Mouse (Mus musculus) small intestine, adult 2 months (tissue): ENCODE results near the gene Gpc3. TPM values are rescaled to one million over a fixed set of nuclear protein-coding genes. Genes with fewer than 3 reads are reported as not detected.
"Not testable (repeated sequence)": the region's sequence is repeated elsewhere in the genome, so short reads cannot be mapped to it uniquely, and the experiment has no call there.

Experiments
- H3K27ac ChIP-seq: fragments of 200-500 bp; 2 replicates; pipeline ENCODE4 v1.5.1; 2012; ENCODE audit warnings: low read depth, low read length, control low read depth, inconsistent platforms; ENCODE audit not compliant: insufficient read depth
- H3K27me3 ChIP-seq: fragments of 200-500 bp; 2 replicates; pipeline ENCODE4 v1.6.1; 2012; ENCODE audit warnings: mild to moderate bottlenecking, moderate library complexity, low read length, inconsistent platforms; ENCODE audit not compliant: control insufficient read depth, insufficient read depth
- H3K36me3 ChIP-seq: fragments of 200-500 bp; 2 replicates; pipeline ENCODE4 v1.6.1; 2012; ENCODE audit warnings: mild to moderate bottlenecking, low read length, control low read depth, inconsistent platforms; ENCODE audit not compliant: control insufficient read depth, insufficient read depth
- H3K4me1 ChIP-seq: fragments of 200-500 bp; 2 replicates; pipeline ENCODE4 v1.6.1; 2012; ENCODE audit warnings: low read length, inconsistent platforms, mixed read lengths; ENCODE audit not compliant: control insufficient read depth, insufficient read depth, insufficient read length
- H3K4me3 ChIP-seq: fragments of 200-500 bp; 2 replicates; pipeline ENCODE4 v1.5.1; 2012; ENCODE audit warnings: low read depth, mild to moderate bottlenecking, control low read depth, inconsistent platforms, low read length, moderate library complexity
- CTCF ChIP-seq: fragments of 200-500 bp; IDR thresholded peaks from 2 replicates; pipeline ENCODE4 v1.5.1; 2012; ENCODE audit warnings: low read depth, mild to moderate bottlenecking, control low read depth, inconsistent platforms, low read length, moderate library complexity, mixed read lengths; ENCODE audit not compliant: insufficient replicate concordance, insufficient read length; ENCODE audit errors: extremely low read depth
- POLR2A ChIP-seq: fragments of 200-500 bp; IDR thresholded peaks from 2 replicates; pipeline ENCODE4 v1.6.1; 2012; ENCODE audit warnings: low read depth, mild to moderate bottlenecking, control low read depth, inconsistent platforms, low read length, moderate library complexity
- WGBS: fragments of 180-500 bp; shearing (Covaris S2); methylation state at CpG from one replicate; pipeline ENCODE4 v1.1.7; 2018; 5-methylcytosine and 5-hydroxymethylcytosine counted together
- polyA plus RNA-seq: library from polyadenylated mRNA; depleted of rRNA; stranded (reverse); fragments of >200 nt; gene quantifications from 2 replicates; pipeline ENCODE4 v1.2.3, GENCODE M21; 2012

The Gpc3 gene
- polyA plus RNA-seq, 1 experiment, result 1.6 TPM

DNA sequence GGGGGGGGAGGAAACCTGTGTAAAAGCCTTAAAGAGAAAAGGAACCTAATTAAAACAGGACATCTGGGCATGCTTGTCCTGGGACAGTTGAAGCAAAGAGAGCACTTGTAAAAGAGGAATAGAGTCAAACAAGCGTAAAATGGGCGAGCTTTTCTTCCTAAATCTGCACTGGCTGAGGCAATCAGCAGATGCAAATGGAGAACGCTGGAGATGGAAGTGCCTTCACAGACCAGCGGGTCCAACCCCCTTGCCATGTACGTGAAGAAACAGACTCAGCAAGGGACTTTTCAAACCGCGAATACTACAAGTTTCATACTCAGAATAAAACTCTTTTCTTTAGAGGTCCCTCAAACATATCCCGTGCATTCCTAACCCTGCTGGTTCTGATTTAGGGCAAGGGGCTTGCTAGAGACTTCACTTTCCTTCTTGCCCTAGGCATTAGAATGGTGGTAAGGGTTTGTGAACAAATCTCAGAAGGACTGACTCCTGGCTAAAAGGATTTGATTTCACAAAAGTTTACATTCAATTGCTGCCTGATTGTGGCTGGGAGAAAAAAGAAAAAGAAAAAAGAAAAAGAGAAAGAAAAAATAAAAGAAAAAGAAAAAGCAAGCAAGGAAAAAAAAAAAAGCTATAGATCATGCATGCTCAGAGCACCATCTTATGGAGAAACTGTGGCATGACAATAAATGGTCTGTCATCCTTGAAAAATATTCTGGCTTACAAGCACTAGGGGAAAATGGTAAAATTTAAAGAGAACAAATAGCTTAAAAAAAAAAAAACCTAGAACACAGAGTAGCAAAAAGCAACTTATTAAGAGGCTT, 243.6 kb downstream of the Gpc3 start:
- Histone ChIP-seq H3K4me1 (no peaks in the 10 kb centered on the region), H3K27me3 (no peaks in the 10 kb centered on the region), H3K4me3 (no peak overlapping the region), H3K27ac (no peak overlapping the region), H3K36me3 (no peaks in the 10 kb centered on the region)
- 73% methylated on average over 8 of the region's 8 CpGs for WGBS
- no peak for TF ChIP-seq POLR2A

DNA sequence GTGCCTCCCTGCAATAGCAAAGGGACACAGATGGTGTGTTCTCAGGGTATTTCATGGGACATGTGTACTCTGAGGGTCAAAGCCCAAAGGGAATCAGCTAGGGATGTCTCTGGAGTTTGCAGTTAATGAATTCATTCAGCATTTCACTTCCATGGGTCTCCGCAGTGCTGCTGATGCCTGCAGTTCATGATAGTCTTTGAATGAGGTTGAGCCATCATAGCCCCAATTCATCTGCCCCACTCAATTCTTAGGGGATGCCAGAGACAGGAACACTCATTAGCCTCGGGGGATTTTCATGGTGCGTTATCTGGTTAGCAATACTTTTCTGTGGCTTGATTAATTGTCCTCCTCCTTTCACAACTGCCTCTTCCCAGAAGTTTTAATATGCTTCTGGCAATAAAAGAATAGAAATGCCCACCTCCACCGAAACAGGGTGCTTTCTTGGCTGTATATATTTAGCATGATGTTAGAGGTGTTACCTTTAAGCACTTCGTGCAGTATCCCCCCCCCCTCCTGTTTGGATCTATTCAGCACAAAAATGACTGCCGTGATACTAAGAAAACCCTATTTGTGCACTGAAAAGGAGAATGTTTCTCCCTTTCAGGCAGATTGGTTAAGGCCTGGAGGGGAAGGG, 244.3 kb downstream of the Gpc3 start:
- Histone ChIP-seq H3K27me3 (no peaks in the 10 kb centered on the region), H3K36me3 (no peaks in the 10 kb centered on the region), H3K4me3 (no peak overlapping the region), H3K27ac (no peak overlapping the region), H3K4me1 (no peaks in the 10 kb centered on the region)
- TF ChIP-seq POLR2A, result no peak
- TF ChIP-seq CTCF, result no peak
- WGBS, result 79% methylated on average over 6 of the region's 6 CpGs

DNA sequence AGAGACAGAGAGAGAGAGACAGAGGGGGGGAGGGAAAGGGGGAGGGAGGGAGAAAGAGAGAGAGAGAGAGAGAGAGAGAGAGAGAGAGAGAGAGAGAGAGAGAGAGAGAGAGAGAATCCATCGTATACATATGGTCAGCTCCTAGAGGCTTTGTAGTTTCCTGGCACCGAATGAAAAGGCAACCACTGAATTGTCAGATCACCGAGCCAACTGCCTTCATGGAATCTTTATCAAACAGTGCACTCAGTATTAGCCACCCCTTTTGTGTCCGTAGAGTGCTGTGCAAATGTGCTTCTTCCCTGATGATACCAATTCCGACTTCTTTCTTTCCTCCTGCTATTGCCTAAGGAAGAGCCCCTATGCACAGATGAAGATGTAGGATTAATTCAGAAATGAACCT, 246.9 kb downstream of the Gpc3 start:
- no peak for TF ChIP-seq CTCF
- TF ChIP-seq POLR2A, result no peak
- H3K27me3 ChIP-seq, result no peaks in the 10 kb centered on the region
- H3K36me3 ChIP-seq, result no peaks in the 10 kb centered on the region
- no peak overlapping the region for H3K4me3 ChIP-seq
- no peak overlapping the region for H3K27ac ChIP-seq
- no peaks in the 10 kb centered on the region for H3K4me1 ChIP-seq
- 75% methylated on average over 5 of the region's 5 CpGs for WGBS

DNA sequence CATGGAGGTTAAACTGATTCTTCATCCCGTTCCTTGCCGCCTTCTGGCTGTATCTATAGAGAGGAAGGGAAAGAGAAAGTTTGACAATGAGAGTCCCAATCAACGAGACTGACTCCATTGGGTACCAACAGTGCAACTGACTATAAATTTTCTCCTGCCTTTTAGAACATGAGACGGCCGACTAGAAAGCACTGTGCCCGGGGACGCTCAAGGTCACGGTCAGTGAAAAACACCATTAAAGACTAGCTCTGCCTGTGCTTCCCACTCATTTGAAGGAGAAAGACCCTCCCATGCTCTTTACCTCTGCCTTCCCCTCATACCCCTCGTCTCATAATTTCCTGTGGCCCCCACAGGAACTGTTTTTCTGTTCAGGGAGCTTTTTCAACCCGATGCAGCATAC, 248.0 kb downstream of the Gpc3 start:
- H3K36me3 ChIP-seq, result no peaks in the 10 kb centered on the region
- WGBS, result 87% methylated on average over 10 of the region's 10 CpGs

DNA sequence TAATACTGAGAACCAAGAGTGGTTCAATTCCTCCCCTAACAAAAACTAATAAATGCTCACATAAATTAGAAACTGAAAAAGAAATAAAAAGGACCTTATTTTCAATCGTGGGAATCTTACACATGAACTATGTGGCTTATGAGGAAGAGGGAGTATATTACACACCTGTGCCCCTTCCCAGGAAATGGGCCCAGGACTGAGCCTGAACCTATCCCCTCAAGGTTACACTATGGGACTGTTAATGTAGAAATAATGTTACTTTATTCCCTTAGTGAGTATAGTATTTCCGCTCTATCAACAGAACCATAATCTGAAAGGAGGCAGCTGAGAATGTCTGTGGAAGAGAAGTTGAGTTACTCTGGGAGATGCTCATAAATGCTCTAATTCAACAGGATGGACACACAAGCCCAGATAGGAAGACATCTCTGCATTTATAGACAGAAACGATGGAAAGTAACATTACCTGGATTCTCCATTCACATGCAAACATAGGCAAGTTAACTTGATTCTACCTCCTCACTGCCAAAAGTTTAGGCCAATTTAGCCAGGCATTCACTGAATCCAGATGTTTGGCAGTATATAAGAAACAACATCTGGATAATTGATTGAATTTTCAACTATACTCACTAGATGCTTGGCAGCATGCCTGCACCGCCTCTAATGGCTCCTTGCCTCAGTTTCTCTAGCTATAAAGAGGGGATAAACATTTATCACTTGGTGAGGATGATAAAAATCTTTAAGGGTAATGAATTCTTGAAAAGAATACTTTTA, 251.3 kb downstream of the Gpc3 start:
- WGBS, result 87% methylated on average over 4 of the region's 4 CpGs
- TF ChIP-seq POLR2A (no peak), CTCF (no peak)
- Histone ChIP-seq H3K27ac (no peak overlapping the region), H3K27me3 (no peaks in the 10 kb centered on the region), H3K36me3 (no peaks in the 10 kb centered on the region), H3K4me1 (no peaks in the 10 kb centered on the region), H3K4me3 (no peak overlapping the region)

More for the DNA sequence above, 248.0 kb downstream of the Gpc3 start:
- TF ChIP-seq CTCF (no peak), POLR2A (no peak)
- Histone ChIP-seq H3K4me3 (no peak overlapping the region), H3K27me3 (no peaks in the 10 kb centered on the region), H3K27ac (no peak overlapping the region), H3K4me1 (no peaks in the 10 kb centered on the region)

DNA sequence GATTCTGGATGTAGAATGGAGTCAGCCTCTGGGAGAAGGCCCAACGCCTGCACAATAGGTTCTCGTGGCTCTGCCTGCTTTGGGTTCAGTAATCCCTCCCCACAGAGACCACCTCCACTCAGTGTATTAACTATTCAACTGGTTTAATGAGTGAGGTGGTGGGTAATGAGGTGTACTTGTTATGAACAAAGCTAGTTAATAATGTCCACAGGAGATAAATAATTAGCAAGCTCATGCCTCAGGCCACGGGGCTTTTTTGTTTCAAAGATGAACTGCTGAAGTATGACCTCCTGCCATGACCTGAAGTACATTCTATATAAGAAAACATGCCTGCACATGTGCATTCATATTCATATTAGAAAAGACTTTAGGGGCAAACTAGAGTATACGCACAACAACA, 260.8 kb downstream of the Gpc3 start:
- Histone ChIP-seq H3K4me1 (no peaks in the 10 kb centered on the region), H3K4me3 (no peak overlapping the region), H3K36me3 (no peaks in the 10 kb centered on the region), H3K27ac (no peak overlapping the region), H3K27me3 (no peaks in the 10 kb centered on the region)
- TF ChIP-seq POLR2A (no peak), CTCF (no peak)
- 77% methylated on average over 4 of the region's 4 CpGs for WGBS

DNA sequence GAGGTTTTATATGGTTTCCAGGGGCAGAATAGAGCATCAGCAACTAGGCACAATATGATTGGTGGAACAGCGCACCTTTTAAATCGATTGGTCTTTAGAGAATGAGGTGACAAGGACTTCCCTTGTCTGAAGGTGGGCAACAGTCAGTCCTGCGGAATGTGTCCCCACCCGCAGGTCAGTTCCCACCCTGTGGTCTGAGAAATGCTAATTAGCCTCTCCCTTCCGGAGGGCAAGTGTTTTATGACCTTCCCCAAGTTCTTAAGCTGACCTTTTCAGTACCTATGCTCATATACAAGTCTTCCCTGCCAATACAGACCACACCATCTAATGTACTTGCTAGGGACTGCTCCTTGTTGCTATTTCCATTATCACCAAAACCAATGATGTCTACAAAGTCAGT, 263.1 kb downstream of the Gpc3 start:
- not testable (repeated sequence) for H3K4me1 ChIP-seq, H3K4me3 ChIP-seq, H3K27me3 ChIP-seq, H3K27ac ChIP-seq, H3K36me3 ChIP-seq
- 85% methylated on average over 5 of the region's 5 CpGs for WGBS
